Mouse (Mus musculus): ENCODE results near the gene Ceacam16. TPM values are rescaled to one million over a fixed set of nuclear protein-coding genes. Genes with fewer than 3 reads are reported as not detected.

Ceacam16 gene
- polyA plus RNA-seq, 1 experiment from 2014 or later = not detected

GRCm38 (mm10) chr7:19806356-19806969, 54.6 kb downstream of the Ceacam16 start:
- no peaks in the 10 kb centered on the region for H3K9me3 ChIP-seq (ENCODE audit: low read depth, low read length)
- ATAC-seq (ENCODE audit: insufficient read depth) (no peak), DNase-seq (no peak)
- H3K4me2 ChIP-seq = no peak overlapping the region
- 85% methylated on average over 8 of the region's 8 CpGs for WGBS
- no peak overlapping the region for H3K27ac ChIP-seq (ENCODE audit: low read depth)
- peaks cover 25% of the 10 kb centered on the region; the same call in 1 of the 2 replicates for H3K27me3 ChIP-seq (ENCODE audit: insufficient read depth, low read length)
- no peak for TF ChIP-seq CTCF (IDR thresholded peaks at IDR 0.05; ENCODE audit: low read depth)
- H3K36me3 ChIP-seq (ENCODE audit: insufficient read depth) = no peaks in the 10 kb centered on the region
- H3K4me3 ChIP-seq (ENCODE audit: low read depth, low read length) = no peak overlapping the region
- H3K9ac ChIP-seq = no peak overlapping the region
- 0 out of 2 replicates have a peak, but pooled peaks cover 3% of the 10 kb centered on the region for H3K4me1 ChIP-seq (ENCODE audit: insufficient read depth)

DNA sequence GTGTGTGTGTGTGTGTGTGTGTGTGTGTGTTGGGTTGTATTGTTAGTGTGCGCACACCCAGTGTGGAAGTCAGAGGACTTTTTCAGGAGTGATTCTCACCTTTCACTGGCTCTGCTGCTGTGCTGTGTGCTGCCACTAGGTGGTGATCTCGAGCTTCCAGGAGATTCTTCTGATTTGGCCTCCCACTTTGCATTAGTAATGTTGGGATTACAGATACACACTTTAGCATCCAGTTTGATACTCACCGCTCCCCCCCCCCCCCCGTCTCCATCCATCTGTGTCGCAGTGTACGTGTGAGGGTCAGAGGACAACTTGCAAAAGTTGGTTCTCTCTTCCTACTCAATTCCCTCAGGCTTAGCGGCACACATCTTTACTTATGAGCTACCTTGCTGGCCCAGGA, 58.1 kb downstream of the Ceacam16 start:
- no peaks in the 10 kb centered on the region for H3K27me3 ChIP-seq (ENCODE audit: insufficient read depth, low read length)
- H3K36me3 ChIP-seq (ENCODE audit: insufficient read depth) = no peaks in the 10 kb centered on the region
- no peak overlapping the region for H3K27ac ChIP-seq (ENCODE audit: low read depth)
- H3K4me2 ChIP-seq = no peak overlapping the region
- H3K9ac ChIP-seq = no peak overlapping the region
- DNase-seq (peak; percentile 88), ATAC-seq (ENCODE audit: insufficient read depth) (peak; percentile 28; the same call in 1 of the 2 replicates)
- peak; percentile 96 for TF ChIP-seq CTCF (IDR thresholded peaks at IDR 0.05; ENCODE audit: low read depth)
- H3K9me3 ChIP-seq (ENCODE audit: low read depth, low read length) = no peaks in the 10 kb centered on the region
- H3K4me1 ChIP-seq (ENCODE audit: insufficient read depth) = no peaks in the 10 kb centered on the region
- 16% methylated on average over 7 of the region's 7 CpGs for WGBS
- no peak overlapping the region for H3K4me3 ChIP-seq (ENCODE audit: low read depth, low read length)

Other genes with a start within 250 kb of the Ceacam16 start
- gene Relb, start 231.9 kb downstream of the Ceacam16 start, polyA plus RNA-seq (2014; fragmentation: Nextera tagmentation; extraction: Ambion mirVana) = 7.3 TPM in 2 replicates
- 95.0 and 96.0 TPM in 2 replicates for gene Clptm1, start 196.3 kb downstream of the Ceacam16 start, polyA plus RNA-seq (2014; fragmentation: Nextera tagmentation; extraction: Ambion mirVana)
- gene Apoc2, start 183.4 kb downstream of the Ceacam16 start, polyA plus RNA-seq (2014; fragmentation: Nextera tagmentation; extraction: Ambion mirVana) = 2.5 and 3.4 TPM in 2 replicates
- gene Gm44805, start 179.9 kb downstream of the Ceacam16 start, polyA plus RNA-seq (2014; fragmentation: Nextera tagmentation; extraction: Ambion mirVana) = not detected in 2 replicates
- gene Apoc4, start 179.8 kb downstream of the Ceacam16 start, polyA plus RNA-seq (2014; fragmentation: Nextera tagmentation; extraction: Ambion mirVana) = 0.30 TPM in 1 of 2 replicates, not detected in the other
- 13.6 and 15.5 TPM in 2 replicates for gene Apoc1, start 168.6 kb downstream of the Ceacam16 start, polyA plus RNA-seq (2014; fragmentation: Nextera tagmentation; extraction: Ambion mirVana)
- 404 and 439 TPM in 2 replicates for gene Apoe, start 162.1 kb downstream of the Ceacam16 start, polyA plus RNA-seq (2014; fragmentation: Nextera tagmentation; extraction: Ambion mirVana)
- 149 and 168 TPM in 2 replicates for gene Tomm40, start 145.9 kb downstream of the Ceacam16 start, polyA plus RNA-seq (2014; fragmentation: Nextera tagmentation; extraction: Ambion mirVana)
- gene Nectin2, start 110.8 kb downstream of the Ceacam16 start, polyA plus RNA-seq (2014; fragmentation: Nextera tagmentation; extraction: Ambion mirVana) = 120 and 125 TPM in 2 replicates
- gene Bcam, start 90.3 kb downstream of the Ceacam16 start, polyA plus RNA-seq (2014; fragmentation: Nextera tagmentation; extraction: Ambion mirVana) = 206 and 209 TPM in 2 replicates
- 6.8 and 10.2 TPM in 2 replicates for gene Cblc, start 64.5 kb downstream of the Ceacam16 start, polyA plus RNA-seq (2014; fragmentation: Nextera tagmentation; extraction: Ambion mirVana)
- gene Bcl3, start 38.5 kb downstream of the Ceacam16 start, polyA plus RNA-seq (2014; fragmentation: Nextera tagmentation; extraction: Ambion mirVana) = 4.4 and 6.7 TPM in 2 replicates
- gene Gm19345, start 9.3 kb downstream of the Ceacam16 start, polyA plus RNA-seq (2014; fragmentation: Nextera tagmentation; extraction: Ambion mirVana) = not detected in 2 replicates
- gene Ceacam19, start 26.7 kb upstream of the Ceacam16 start, polyA plus RNA-seq (2014; fragmentation: Nextera tagmentation; extraction: Ambion mirVana) = not detected in 2 replicates
- 13.0 and 13.2 TPM in 2 replicates for gene Pvr, start 59.9 kb upstream of the Ceacam16 start, polyA plus RNA-seq (2014; fragmentation: Nextera tagmentation; extraction: Ambion mirVana)
- 1.2 and 1.3 TPM in 2 replicates for gene Igsf23, start 89.5 kb upstream of the Ceacam16 start, polyA plus RNA-seq (2014; fragmentation: Nextera tagmentation; extraction: Ambion mirVana)
- gene Ceacam20, start 104.1 kb upstream of the Ceacam16 start, polyA plus RNA-seq (2014; fragmentation: Nextera tagmentation; extraction: Ambion mirVana) = not detected in 2 replicates
- gene Nlrp9b, start 130.2 kb upstream of the Ceacam16 start, polyA plus RNA-seq (2014; fragmentation: Nextera tagmentation; extraction: Ambion mirVana) = not detected in 2 replicates
- gene Vmn1r91, start 238.4 kb upstream of the Ceacam16 start, polyA plus RNA-seq (2014; fragmentation: Nextera tagmentation; extraction: Ambion mirVana) = not detected in 2 replicates